ENCODE assay signal across 17 mouse cellular contexts in the genomic region with DNA sequence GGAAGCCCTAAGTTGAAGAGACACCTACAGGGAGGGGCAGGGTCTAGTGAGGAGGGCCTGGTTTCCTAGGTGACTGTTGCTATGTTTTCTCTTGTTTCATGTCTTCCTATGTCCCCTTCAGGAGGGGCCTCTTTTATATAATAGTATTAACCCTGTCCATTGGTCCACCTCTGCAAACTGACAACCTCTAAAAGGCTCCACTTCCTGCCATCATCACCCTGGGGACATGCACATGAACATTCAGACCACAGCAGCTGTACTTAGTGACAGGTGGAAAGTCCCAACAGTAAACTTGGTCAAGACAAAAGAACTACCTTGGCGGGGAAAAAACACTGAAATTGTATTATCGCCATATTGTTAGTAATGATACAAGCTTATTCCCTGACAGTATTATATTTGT.
A peak's percentile ranks its signal among the peaks of the same experiment; 100 is the strongest.
DNase-seq lines count a peak whose midpoint lies in the region; ATAC-seq lines count a peak whose summit lies in the region.
"Had no signal": no experiment of that assay in that cellular context is flagged by ENCODE, and none has a peak within 500 bp of the region (broad histone marks: within the 10 kb centered on the region; RNA-seq: fewer than 3 reads in every experiment).

No protein-coding gene starts in this region.

- peak; percentile 93 for DNase-seq in A20 (ENCODE audit: low read depth, low spot score)
- peak; percentile 43 for DNase-seq in CD4-positive helper T cell, adult 2 months (ENCODE audit: low read depth, low spot score)
- DNase-seq in induced T-regulatory cell, adult 2 months (ENCODE audit: low read depth) = peak; percentile 76
- peak; percentile 45 for DNase-seq in skeletal muscle tissue, adult 2 months (ENCODE audit: low read depth, low spot score)
- DNase-seq in gastrocnemius, postnatal 4 days (ENCODE audit: low spot score in 2 of 2) = no peak
- DNase-seq: cerebellum, postnatal 14 days; embryo, embryonic 11 days; gastrocnemius, postnatal 25 days; heart, postnatal 14 days; kidney, adult 9 months; liver; lung, embryonic 14.5 days; thymus, postnatal 14 days had no signal

- ATAC-seq in megakaryocyte progenitor cell, adult 5-6 weeks (replicated peaks; ENCODE audit: poor library complexity) = no peak
- no peak for ATAC-seq in megakaryocyte-erythroid progenitor cell, adult 5-6 weeks (replicated peaks; ENCODE audit: low FRiP score, low TSS enrichment, poor library complexity, severe bottlenecking)
- ATAC-seq: forebrain, embryonic 13.5 days; Patski had no signal

Comparison
In these comparisons a context has a peak if more than half of its experiments do, and no peak if none do; other contexts are left out.
1. DNase-seq: peak in A20 (single experiment), CD4-positive helper T cell, adult 2 months (single experiment), induced T-regulatory cell, adult 2 months (single experiment) and skeletal muscle tissue, adult 2 months (single experiment); none in gastrocnemius, postnatal 4 days (0 of 2).